Mouse (Mus musculus): ENCODE results near the gene Rbpj. TPM values are rescaled to one million over a fixed set of nuclear protein-coding genes. Genes with fewer than 3 reads are reported as not detected.
A peak's percentile ranks its signal among the peaks of the same experiment; 100 is the strongest.

Gene Rbpj
- polyA plus RNA-seq, 1 experiment from 2014 or later, result 49.8 TPM

DNA sequence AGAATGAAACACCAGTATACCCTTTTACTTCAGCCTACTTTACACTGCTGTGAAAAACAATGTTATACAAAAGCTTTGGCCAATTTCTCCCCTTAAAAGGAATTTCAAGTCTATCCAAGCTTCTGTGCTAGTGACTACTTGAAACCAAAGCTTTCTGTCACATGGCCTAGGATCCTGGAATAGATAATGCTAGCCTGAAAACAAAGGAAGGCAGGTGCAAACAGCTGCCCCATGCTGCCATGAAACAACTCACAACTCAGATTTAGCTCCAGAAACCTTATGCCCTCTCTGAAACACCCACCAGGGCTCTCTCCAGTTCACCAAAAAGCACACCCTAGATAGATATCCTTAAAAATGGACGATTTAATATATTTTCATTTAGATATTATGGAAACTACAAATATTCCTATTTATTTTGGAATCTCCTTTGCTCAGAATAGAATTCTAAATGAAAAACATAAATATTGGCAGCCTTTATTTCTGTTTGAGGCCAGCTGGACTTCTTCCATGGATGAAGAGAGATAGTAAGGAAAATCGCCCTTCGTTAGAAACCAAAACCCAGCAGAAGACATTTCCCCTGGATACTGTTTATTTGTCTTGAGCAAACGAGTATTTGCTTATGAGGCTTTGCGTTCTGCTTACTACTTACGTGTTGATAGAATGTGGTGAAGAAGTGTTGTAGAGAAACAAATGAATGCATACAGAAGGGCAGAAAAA is 91.8 kb downstream of the Rbpj start:
- no peaks in the 10 kb centered on the region for H3K27me3 ChIP-seq (ENCODE audit: insufficient read depth, low read length)
- no peak overlapping the region for H3K27ac ChIP-seq (ENCODE audit: low read depth)
- DNase-seq (peak; percentile 62), ATAC-seq (ENCODE audit: insufficient read depth) (no peak)
- no peaks in the 10 kb centered on the region for H3K4me1 ChIP-seq (ENCODE audit: insufficient read depth)
- no peaks in the 10 kb centered on the region for H3K9me3 ChIP-seq (ENCODE audit: low read depth, low read length)
- H3K9ac ChIP-seq, result no peak overlapping the region
- no peak overlapping the region for H3K4me2 ChIP-seq
- 51% methylated on average over 6 of the region's 6 CpGs for WGBS
- H3K36me3 ChIP-seq (ENCODE audit: insufficient read depth), result no peaks in the 10 kb centered on the region
- TF ChIP-seq CTCF (IDR thresholded peaks at IDR 0.05; ENCODE audit: low read depth), result no peak
- no peak overlapping the region for H3K4me3 ChIP-seq (ENCODE audit: low read depth, low read length)

- no peaks in the 10 kb centered on the region for H3K27me3 ChIP-seq (ENCODE audit: insufficient read depth, low read length)
- no peak for DNase-seq
- no peak for ATAC-seq (ENCODE audit: insufficient read depth)
- no peak overlapping the region for H3K27ac ChIP-seq (ENCODE audit: low read depth)
- no peak for TF ChIP-seq CTCF (IDR thresholded peaks at IDR 0.05; ENCODE audit: low read depth)
- H3K4me3 ChIP-seq (ENCODE audit: low read depth, low read length), result no peak overlapping the region
- H3K4me2 ChIP-seq, result no peak overlapping the region
- H3K36me3 ChIP-seq (ENCODE audit: insufficient read depth), result no peaks in the 10 kb centered on the region
- WGBS, result 73% methylated on average over 7 of the region's 7 CpGs
- H3K4me1 ChIP-seq (ENCODE audit: insufficient read depth), result 0 out of 2 replicates have a peak, but pooled peaks cover 3% of the 10 kb centered on the region
- no peak overlapping the region for H3K9ac ChIP-seq
- H3K9me3 ChIP-seq (ENCODE audit: low read depth, low read length), result no peaks in the 10 kb centered on the region
Observed at GRCm38 (mm10) chr5:53561160-53561559, 95.2 kb downstream of the Rbpj start.

- ATAC-seq (ENCODE audit: insufficient read depth) (peak; percentile 41; the same call in 1 of the 2 replicates), DNase-seq (peak; percentile 72)
- H3K4me2 ChIP-seq, result peak overlapping the region; percentile 45
- no peak overlapping the region for H3K9ac ChIP-seq
- H3K9me3 ChIP-seq (ENCODE audit: low read depth, low read length), result no peaks in the 10 kb centered on the region
- WGBS, result 41% methylated on average over 19 of the region's 19 CpGs
- H3K36me3 ChIP-seq (ENCODE audit: insufficient read depth), result no peaks in the 10 kb centered on the region
- H3K27ac ChIP-seq (ENCODE audit: low read depth), result peak overlapping the region; percentile 12; the same call in 1 of the 2 replicates
- 0 out of 2 replicates have a peak, but pooled peaks cover 3% of the 10 kb centered on the region for H3K4me1 ChIP-seq (ENCODE audit: insufficient read depth)
- TF ChIP-seq CTCF (IDR thresholded peaks at IDR 0.05; ENCODE audit: low read depth), result no peak
- H3K27me3 ChIP-seq (ENCODE audit: insufficient read depth, low read length), result no peaks in the 10 kb centered on the region
- H3K4me3 ChIP-seq (ENCODE audit: low read depth, low read length), result 0 out of 2 replicates have a peak overlapping the region, but pooled peaks have one; percentile 8
Observed at GRCm38 (mm10) chr5:53564309-53564708, 98.4 kb downstream of the Rbpj start.

GRCm38 (mm10) chr5:53565213-53565794 is 99.4 kb downstream of the Rbpj start:
- Histone ChIP-seq H3K36me3 (ENCODE audit: insufficient read depth) (no peaks in the 10 kb centered on the region), H3K9ac (no peak overlapping the region), H3K4me3 (ENCODE audit: low read depth, low read length) (no peak overlapping the region), H3K27me3 (ENCODE audit: insufficient read depth, low read length) (no peaks in the 10 kb centered on the region), H3K9me3 (ENCODE audit: low read depth, low read length) (no peaks in the 10 kb centered on the region), H3K4me2 (no peak overlapping the region), H3K4me1 (ENCODE audit: insufficient read depth) (0 out of 2 replicates have a peak, but pooled peaks cover 3% of the 10 kb centered on the region), H3K27ac (ENCODE audit: low read depth) (peak overlapping the region; percentile 63; the same call in 1 of the 2 replicates)
- 61% methylated on average over 5 of the region's 5 CpGs for WGBS
- TF ChIP-seq CTCF (IDR thresholded peaks at IDR 0.05; ENCODE audit: low read depth), result no peak
- peak; percentile 35; the same call in 1 of the 2 replicates for ATAC-seq (ENCODE audit: insufficient read depth)
- peak; percentile 84 for DNase-seq

DNA sequence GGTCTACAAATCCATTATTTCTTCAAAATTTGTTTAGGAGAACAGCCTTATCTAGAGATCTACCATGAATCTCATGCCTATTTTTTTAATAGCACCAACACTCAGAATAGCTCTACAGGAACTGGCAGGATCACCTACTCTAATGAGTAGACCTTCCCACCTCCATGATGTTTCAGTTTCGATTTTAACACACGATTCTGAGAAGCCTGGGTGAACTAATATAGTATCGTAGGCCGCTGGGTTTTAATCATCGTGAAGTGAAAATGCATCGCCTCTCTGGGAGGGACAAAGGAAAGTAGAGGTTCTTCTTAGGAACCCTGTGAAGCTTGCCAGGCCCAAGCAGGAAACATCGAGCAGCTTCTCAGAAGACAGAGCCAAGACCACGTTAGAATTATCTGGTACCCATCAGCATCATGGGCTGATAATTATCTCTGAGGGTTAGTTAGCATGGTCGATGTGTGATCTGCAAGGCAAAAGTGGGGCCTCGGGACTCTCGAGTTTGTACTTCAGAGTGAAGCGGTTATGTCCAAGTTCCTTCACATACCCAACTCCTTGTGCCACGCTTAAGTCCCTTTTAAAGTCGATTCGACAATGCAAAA is 100.6 kb downstream of the Rbpj start:
- Histone ChIP-seq H3K9ac (no peak overlapping the region), H3K27me3 (ENCODE audit: insufficient read depth, low read length) (no peaks in the 10 kb centered on the region), H3K4me1 (ENCODE audit: insufficient read depth) (0 out of 2 replicates have a peak, but pooled peaks cover 3% of the 10 kb centered on the region), H3K27ac (ENCODE audit: low read depth) (no peak overlapping the region), H3K4me2 (no peak overlapping the region), H3K4me3 (ENCODE audit: low read depth, low read length) (no peak overlapping the region), H3K9me3 (ENCODE audit: low read depth, low read length) (no peaks in the 10 kb centered on the region), H3K36me3 (ENCODE audit: insufficient read depth) (no peaks in the 10 kb centered on the region)
- WGBS, result 89% methylated on average over 15 of the region's 15 CpGs
- ATAC-seq (ENCODE audit: insufficient read depth) (no peak), DNase-seq (no peak)
- no peak for TF ChIP-seq CTCF (IDR thresholded peaks at IDR 0.05; ENCODE audit: low read depth)

- 82% methylated on average over 5 of the region's 5 CpGs for WGBS
- ATAC-seq (ENCODE audit: insufficient read depth) (no peak), DNase-seq (no peak)
- Histone ChIP-seq H3K36me3 (ENCODE audit: insufficient read depth) (no peaks in the 10 kb centered on the region), H3K4me1 (ENCODE audit: insufficient read depth) (no peaks in the 10 kb centered on the region), H3K4me3 (ENCODE audit: low read depth, low read length) (no peak overlapping the region), H3K9ac (no peak overlapping the region), H3K27ac (ENCODE audit: low read depth) (no peak overlapping the region), H3K9me3 (ENCODE audit: low read depth, low read length) (no peaks in the 10 kb centered on the region; the same call in 1 of the 2 replicates), H3K4me2 (no peak overlapping the region), H3K27me3 (ENCODE audit: insufficient read depth, low read length) (no peaks in the 10 kb centered on the region)
- TF ChIP-seq CTCF (IDR thresholded peaks at IDR 0.05; ENCODE audit: low read depth), result no peak
Observed at GRCm38 (mm10) chr5:53572496-53572895, 106.5 kb downstream of the Rbpj start.

GRCm38 (mm10) chr5:53574883-53575442 is 109.0 kb downstream of the Rbpj start:
- no peak overlapping the region for H3K4me2 ChIP-seq
- ATAC-seq (ENCODE audit: insufficient read depth) (no peak), DNase-seq (no peak)
- 45% methylated on average over 3 of the region's 3 CpGs for WGBS
- H3K27ac ChIP-seq (ENCODE audit: low read depth), result no peak overlapping the region
- no peaks in the 10 kb centered on the region for H3K27me3 ChIP-seq (ENCODE audit: insufficient read depth, low read length)
- no peak overlapping the region for H3K4me3 ChIP-seq (ENCODE audit: low read depth, low read length)
- TF ChIP-seq CTCF (IDR thresholded peaks at IDR 0.05; ENCODE audit: low read depth), result no peak
- no peaks in the 10 kb centered on the region; the same call in 1 of the 2 replicates for H3K9me3 ChIP-seq (ENCODE audit: low read depth, low read length)
- H3K36me3 ChIP-seq (ENCODE audit: insufficient read depth), result no peaks in the 10 kb centered on the region
- no peak overlapping the region for H3K9ac ChIP-seq
- no peaks in the 10 kb centered on the region for H3K4me1 ChIP-seq (ENCODE audit: insufficient read depth)

All from lung, embryonic 14.5 days (tissue).